Mouse (Mus musculus) B cell, adult 2 months (primary cell): ENCODE data around the gene Crb2.

Source experiments
- DNase-seq, 2 experiments: peaks; one replicate each; pipeline ENCODE4 v3.0.0; 2022

Gene Crb2

DNA sequence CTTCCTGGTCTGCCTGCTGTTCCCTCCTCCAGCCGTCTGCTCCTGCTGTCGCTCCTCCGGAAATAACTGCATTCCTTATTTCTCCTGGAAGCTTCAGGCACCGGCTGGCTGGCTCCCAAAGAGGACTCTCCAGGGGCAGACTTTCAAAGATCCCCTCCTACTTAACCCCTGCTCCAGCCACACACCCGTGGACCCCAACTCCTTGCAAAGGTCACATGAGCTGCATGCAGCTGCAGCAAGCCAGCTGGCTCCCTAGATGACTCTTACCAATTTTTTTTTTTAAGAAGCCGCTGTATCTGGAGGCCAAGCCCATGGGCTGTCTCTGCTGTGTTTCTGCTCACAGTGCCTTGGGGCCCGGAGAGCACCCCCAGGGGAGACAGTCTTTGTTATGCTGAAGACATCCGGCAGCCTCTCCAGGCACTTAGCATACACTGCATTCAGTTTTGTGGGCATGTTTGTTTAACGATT, 8.9 kb upstream of the Crb2 start:
- peak; percentile 74 to 77 for DNase-seq

DNA sequence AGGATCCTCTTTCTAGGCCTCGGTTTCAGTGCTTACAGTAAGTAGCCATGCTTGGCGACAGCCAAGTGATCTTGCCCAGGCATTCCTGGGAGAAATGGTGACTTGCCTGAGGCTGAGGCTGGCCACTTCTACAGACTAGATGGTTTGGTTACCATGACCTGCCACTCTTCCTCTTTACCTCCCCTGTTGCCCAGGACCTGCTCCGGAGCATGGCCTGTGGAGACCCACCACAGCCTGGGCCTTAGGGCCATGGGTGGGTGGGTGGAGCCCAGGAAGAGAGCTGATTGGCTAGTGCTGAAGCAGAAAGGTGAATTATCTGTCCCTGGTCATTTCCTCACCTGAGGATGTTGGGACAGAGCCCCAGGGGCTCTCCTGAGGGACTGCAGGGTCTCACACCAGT, 8.3 kb upstream of the Crb2 start:
- peak in 1 of 2 experiments; percentile 20 for DNase-seq

DNA sequence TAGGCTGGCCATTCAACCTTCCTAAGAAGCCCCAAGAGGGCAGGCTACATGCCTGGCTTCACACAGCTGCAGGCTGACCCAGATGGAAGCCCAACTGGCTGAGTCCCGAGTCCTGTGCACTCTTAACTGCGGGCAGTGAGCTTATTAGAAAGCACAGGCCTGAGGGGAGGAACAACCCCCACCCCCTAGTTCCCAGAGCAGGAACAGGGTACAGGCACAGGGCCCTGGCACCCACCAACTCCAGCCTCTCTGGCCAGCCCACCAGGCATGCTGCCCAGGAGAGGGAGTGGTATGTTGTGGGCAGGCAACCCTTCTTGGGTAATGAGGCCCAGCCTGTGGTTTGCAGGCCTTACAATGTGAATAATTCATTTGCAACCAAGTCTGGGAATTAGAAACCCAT, 7.1 kb upstream of the Crb2 start:
- peak in 1 of 2 experiments; percentile 15 for DNase-seq

DNA sequence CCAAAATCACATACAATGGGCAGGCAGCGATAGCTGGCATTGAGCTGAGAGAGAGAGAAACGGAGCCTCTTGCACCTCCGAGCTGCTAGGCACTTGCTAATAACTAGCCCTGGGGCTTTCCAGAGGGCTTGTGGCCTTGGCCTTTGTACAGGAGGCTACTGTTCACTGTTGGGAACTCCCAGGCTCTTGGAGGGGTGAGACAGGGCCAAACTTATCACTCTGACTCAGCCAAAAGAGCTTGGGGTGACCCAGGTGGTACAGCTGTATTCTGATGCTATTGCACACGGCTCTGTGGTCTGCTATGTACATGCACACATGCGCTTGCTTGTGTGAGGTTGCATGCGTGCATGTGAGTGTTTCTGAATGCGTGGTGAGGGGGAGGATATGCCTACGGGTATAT, 6.3 kb upstream of the Crb2 start:
- no peak for DNase-seq

DNA sequence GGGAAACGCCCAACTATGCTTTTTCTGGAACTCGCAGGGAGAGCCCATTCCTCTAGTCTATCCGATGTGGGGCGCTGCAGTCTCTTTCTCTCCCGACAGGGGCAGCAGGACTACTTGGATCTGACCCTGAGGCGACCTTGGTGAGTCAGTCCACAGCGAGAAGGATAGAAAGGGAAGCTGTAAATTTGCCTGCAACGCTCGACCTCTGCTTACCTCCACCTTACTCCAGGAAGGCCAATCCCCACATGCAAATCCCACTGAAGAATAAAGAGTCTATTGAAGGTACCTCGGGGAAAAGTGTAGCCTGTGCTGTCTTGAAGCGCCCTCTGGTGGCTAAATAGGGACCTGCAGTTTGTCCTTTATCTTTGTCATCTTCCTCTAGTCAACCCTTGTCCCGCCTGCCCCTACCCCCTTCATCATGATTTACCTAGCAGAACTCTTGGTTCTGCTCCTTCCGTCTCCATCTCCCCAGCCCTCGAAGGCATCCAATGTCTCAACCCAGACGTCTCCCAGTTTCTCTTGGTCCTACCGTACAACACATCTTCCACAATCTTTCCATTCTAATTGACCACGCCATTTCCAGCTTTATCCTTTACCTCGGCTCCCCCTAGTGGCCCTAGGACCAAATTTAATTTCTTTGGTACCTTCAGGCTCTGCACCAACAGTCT, 4.3 kb upstream of the Crb2 start:
- DNase-seq, result peak; percentile 91 to 92

DNA sequence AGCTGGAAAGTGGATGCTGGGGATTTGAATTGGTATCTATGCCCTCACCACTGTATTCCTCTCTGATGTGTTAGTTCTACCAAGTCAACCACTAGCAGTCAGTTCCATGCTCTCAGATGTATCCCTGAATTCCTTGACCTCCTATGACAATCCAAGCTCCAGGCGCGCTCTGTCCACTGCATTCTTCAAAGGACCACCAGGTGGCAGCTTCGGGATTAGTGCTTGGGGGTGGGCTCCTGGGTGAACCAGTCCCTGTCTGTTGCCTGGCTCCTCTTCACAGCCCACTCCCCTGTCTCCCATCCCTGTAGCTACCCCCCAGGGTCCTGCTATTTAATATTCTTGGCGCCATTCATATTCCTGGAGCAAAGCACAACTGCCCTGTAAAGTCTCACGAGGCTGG, 1.5 kb upstream of the Crb2 start:
- peak; percentile 37 to 44 for DNase-seq

DNA sequence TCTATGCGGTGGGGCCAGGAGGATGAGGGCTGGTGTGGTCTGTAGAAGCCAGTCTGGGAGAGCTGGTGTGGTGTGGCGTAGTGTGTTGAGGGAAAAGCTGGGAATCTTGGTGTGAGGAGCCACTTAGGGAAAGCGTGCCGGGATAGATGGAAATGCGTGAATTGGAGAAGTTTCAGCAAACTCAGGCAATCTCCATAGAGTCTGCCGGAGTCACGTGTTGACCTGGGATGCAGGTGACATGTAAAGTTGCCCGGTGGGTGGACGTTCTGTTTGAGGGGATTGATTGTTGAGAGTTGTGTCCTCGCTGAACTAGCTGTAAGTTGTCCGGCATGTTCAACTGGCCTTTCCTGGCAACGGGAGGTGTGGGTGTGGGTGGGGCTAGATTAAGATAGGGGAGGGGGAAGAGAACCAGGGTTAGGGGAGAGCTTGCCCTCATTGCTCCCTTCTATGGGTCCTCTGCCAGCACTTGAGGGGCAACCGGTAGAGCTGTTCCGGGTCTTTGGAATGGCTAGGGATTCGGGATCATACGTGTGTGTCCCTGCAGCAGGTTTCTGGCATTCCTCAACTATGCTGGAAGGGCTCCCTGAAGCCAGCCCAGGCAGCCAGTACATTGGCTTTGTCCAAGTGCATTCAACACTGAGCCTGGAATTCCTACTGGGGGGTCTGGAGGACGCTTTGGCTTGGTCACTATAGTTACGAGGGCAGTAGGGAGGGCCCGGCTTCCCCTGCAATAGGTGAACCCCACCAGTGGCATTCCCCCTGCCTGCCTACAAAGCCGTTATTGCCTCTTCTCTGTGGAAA, 762 bp downstream of the Crb2 start:
- DNase-seq, result no peak

DNA sequence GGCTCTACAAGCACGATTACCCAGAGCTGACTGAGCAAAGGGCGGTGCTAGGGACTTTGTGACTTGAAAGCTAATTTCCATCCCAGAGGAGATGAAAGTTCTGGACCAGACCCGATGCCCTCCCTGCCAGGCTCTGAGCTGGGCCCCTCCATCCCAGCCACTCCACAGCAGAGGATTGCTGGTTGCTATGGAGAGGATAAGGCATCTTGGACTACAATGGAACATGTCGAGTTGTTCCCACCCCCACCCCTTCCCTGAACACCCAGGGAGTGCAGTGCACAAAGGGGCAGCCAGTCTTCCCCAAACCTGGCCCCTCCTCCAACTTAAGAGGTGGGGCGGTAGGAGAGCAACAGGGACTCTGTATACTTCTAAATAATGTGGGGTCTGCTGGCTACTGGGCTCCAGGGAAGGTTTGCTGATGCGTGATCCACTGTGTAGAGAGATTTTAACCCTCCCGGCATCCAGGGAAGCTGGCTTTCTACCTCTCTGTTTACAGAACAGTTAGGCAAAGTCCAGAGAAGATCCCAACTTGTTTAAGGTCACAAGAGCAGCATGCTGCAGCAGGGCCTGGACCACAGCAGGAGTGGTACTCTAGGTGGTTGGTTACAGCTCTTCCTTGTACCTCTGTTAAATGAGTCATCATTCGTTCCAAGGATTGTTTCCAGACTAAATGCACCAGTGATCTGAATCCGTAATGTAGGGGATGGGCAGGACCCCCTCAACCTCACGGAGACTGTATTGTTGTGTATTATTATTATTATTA, 2.1 kb downstream of the Crb2 start:
- DNase-seq, result no peak

DNA sequence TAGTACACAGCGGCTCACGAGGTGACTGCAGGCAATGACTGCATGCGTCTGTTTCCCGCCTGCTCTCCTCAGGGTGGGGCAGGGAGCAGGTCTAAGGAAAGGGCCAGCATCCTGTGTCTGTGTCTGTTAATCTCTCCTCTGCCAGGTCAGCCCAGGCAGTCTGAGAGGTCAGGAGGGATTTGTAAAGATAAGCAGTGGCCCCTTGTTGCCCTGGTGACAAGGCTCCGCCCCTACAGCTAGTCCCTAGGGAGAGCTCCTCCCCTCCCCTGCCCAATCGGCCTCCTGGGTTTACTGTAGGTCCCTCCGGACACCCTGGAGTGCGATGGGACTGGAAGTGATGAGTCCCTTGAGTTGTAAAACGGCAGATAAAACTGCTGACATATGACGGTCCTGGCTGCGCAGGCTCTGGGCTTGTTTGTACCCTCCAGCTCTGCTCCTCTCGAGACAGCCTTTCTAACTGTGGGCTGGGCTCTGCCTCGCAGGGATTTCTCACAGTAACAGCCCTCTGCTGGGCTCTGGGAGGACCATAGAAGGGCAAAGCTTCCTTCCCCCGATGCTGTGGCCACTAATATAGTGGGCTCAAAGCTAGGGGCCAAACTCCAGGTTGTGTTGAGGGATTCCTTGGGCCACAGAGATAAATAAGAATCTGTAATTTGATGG, 4.4 kb downstream of the Crb2 start:
- peak; percentile 73 to 79 for DNase-seq

DNA sequence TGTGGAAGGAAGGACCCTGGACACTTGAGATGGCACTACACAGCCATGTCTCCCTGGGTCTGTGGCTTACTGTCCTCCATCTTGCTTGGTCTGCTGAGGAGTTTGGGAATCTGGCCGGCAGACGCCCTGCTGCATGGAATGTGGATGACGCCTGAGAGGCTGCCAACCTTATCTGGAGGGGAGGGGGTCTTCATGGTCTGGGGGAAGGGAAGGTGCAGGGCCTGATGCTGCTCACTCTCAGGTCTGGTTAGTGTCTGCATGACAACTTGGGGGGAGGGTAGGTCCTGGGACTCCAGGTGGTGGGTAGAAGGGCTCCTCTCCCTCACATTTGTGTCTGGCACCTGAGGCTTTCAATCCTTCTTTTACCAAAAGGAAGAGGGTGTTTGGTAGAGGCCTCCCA, 5.4 kb downstream of the Crb2 start:
- DNase-seq, result no peak

DNA sequence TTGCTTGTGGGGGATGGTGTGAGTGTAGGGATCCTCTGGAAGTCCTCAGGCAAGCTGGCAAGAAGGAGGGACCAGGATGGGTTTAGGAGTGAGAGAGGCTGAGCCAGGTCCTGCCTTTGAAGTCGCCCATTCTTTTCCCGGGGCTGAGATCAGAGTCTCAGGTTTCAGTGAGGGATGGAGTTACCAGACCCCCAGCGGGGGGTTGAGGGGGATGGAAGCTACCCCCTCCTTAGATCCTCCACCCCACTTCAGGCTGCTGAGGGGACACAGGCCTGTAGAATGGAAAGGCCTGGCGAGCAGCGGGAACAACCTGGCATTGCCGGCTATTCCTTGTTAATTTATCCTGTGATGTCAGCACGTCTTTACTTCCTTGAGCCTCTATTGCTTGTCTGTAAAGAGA, 6.0 kb downstream of the Crb2 start:
- no peak for DNase-seq

DNA sequence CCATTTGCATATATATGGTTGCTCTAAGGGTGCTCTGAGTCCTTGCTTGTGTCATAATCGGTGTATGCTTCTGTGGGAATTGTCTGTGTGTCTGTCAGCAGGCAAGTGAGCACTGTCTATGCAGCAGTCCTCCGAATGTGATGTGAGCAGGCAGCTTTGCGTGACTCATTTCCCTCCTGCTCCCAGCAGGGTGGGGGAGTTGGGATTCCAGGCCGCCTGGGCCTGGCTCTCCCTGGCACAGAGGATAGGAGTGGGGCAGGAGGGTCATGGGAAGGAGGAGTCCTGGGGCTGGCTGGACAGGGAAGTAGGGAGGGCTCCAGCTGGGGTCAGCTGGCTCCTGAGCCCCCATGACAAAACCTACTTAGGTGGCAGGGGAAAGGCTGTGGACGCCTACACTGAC, 8.4 kb downstream of the Crb2 start:
- DNase-seq, result no peak

DNA sequence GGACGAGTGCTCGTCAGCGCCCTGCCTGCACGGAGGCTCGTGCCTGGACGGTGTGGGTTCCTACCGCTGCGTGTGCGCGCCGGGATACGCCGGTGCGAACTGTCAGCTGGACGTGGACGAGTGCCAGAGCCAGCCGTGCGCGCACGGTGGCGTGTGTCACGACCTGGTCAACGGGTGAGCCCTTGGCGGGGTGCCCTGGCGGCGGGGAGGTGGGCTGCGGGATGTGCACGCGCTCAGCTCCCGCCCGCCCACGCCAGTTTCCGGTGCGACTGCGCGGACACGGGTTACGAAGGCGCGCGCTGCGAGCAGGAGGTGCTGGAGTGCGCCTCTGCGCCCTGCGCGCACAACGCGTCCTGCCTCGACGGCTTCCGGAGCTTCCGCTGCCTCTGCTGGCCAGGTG, 10.4 kb downstream of the Crb2 start:
- no peak for DNase-seq

DNA sequence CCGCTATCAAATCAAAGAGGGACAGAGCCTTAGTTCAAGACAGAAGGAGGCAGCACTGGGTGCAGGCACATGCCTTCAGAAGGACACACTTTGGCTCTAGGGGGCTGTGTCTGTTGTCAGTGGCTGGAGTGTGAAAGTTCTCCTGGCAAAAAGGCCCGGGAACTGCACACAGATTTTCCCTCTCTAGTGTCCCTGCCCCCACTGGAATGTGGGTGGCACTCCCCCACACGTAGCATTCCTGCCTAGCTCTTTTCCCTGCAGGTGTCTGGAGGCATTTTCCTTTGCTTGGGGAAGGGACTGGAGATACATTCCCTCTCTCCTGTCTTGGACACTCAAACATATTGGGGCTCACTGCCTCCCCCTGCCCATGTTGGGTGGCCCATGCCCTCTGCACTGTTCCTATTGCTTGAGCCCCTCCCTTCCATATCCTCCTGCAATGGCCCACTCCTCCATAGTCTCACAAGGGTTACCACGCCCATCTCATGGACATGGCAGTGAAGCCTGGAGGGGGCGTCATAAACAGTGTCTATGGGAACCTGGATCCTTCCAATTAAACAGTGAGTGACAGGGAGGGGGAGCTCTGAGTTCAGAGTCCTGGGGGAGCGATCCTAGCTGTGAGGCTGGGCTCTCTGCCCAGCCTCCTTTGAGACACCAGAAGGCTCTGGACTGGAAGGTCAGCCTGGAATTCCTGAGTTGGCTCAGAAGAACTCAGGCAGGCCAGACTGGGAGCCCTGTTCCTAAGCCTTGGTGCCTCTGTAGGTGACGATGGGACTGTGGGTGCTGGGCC, 12.3 kb downstream of the Crb2 start:
- no peak for DNase-seq

DNA sequence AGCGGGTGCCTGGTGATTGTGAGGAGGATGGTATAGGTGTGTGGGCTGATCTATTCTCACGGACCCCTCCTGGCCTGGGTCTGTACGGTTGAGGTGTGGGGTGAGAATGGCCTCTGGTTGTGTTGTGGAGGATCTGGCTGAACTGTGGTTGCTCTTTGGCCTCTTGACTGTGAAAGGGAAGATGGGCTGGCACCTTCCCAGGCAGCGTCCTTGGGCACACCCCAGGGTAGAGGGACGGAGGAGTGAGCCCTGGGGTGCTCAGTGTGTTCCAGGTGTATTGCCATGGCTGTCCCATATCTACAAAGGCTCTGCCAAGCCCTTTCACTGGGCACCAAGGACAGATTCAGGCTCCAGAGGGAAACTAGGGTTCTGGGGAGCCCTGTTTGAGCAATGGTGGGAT, 13.0 kb downstream of the Crb2 start:
- no peak for DNase-seq

DNA sequence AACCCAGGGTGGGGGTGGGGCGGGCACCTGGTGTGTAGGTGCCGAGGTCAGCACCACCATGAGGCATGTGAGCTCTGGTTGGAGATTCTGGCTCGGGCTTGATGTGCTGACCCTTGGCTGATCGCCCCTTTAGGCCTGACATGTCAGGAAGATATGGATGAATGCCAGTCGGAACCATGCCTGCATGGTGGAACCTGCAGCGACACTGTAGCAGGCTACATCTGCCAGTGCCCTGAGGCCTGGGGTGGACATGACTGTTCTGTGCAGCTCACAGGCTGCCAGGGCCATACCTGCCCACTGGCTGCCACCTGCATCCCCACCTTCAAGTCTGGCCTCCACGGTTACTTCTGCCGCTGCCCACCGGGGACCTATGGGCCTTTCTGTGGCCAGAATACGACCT, 13.9 kb downstream of the Crb2 start:
- no peak for DNase-seq

DNA sequence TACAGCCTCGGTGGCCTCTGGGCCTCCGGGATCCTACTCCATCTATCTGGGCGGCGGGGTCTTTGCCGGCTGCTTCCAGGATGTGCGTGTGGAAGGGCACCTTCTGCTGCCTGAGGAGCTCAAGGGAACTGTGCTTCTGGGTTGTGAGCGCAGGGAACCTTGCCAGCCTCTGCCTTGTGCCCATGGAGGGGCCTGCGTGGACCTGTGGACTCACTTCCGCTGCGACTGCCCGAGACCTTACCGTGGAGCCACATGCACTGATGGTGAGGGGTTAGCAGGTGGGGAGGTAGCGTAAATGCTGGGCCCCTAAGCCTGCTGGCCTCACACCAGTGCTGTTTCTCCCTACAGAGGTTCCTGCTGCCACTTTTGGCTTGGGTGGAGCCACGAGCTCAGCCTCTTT, 14.7 kb downstream of the Crb2 start:
- no peak for DNase-seq

DNA sequence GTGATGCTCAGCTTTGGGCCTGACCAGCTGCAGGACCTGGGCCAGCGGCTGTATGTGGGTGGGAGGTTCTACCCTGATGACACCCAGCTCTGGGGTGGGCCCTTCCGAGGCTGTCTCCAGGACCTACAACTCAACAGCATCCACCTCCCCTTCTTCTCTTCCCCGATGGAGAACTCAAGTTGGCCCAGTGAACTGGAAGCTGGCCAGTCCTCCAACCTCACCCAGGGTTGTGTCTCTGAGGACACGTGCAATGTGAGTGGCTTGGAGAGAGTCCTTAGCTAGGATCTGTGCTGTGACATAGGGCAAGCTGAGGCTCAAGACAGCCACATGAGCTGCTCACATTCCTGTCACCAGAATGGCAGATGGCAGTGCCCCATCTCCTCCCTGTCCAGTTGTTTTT, 15.3 kb downstream of the Crb2 start:
- no peak for DNase-seq

DNA sequence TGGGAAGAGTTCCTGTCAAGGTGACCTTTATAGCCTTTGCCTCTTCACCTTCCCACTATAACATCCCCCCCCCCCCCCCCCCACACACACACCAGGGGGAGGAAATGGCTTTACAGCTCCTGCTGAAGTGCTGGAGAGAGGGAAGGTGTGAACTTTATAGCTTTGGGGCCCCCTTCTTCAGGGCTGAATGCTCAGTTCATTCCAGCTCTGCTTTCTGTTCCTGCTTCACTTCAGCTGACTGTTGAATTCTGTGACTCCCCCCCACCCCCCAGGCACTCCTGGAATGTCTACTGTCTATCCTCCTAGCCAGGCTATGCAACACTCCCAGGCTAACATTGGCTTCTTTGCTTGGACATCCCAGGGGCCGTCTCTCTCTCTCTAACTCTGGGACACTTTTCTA, 20.0 kb downstream of the Crb2 start:
- no peak for DNase-seq

DNA sequence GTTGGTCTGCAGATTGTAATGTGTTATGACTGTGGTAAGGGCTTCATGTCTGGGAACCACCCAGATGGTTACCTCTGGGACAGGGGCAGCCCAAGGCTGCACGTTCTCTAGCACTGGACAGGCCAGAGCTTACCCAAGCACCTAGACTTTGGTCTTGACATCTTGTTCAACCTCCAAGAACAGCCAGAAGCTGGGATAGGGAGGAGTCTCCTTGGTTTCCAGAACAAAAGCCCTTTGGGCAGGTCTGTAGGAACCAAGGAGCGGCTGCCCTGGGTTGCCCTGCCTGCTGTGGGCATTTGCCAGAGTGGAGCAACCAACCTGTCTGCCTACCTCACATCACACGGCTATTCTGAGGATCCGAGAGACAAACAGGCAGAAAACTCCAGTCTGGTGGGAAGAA, 21.0 kb downstream of the Crb2 start:
- DNase-seq, result no peak

DNA sequence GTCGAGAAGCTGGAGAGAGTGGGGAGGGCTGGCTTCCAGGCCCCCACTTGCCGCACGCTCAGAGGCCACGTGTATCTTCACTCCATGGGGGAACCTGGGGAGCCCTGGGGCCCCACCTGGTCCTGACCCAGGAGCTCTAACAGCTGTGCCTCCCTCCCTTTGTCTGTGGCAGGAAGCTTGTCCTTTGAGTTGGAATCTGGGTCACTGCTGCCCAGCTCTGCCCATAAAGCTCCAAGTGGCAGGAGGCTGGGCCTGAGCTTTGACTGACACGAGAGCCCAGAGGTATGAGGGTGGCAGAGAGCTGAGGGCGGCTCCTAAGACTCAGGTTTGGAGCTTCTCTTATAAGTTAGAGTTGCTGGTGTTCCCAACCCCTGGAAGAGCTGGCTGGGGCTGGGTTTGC, 23.1 kb downstream of the Crb2 start:
- DNase-seq, result no peak

DNA sequence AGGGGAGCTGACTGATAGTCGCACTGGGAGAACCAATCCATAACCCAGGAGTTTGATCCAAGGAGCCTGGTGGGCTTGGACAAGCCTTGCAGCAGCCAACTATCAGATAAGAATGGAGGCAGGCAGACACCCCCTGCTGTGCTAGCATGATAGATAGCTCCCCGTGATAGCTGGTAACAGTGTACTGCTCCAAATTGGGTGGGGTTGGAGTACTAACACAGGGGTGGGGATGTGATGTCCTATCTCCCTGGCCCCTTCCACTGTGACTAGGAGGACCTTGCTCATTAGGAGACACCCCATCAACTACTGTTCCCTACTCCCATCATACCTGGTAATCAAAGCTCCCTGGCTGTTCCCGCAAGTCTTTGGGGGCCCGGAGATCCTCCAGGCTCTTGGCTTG, 25.6 kb downstream of the Crb2 start:
- no peak for DNase-seq
